Mouse (Mus musculus) neural tube, embryonic 15.5 days (tissue): ENCODE results near the gene Cr2. TPM values are rescaled to one million over a fixed set of nuclear protein-coding genes. Genes with fewer than 3 reads are reported as not detected.
"Not testable (repeated sequence)": the region's sequence is repeated elsewhere in the genome, so short reads cannot be mapped to it uniquely, and the experiment has no call there.

Source experiments
- ATAC-seq: fragments of 200-750 bp; cut with Nextera tagmentation; 2 replicates; pipeline ENCODE4 v1.8.0; 2017; ENCODE audit warnings: mild to moderate bottlenecking, moderate TSS enrichment, moderate library complexity; ENCODE audit not compliant: low FRiP score
- H3K27ac ChIP-seq: fragments of 300-500 bp; sonication (generic); replicated peaks from 2 replicates; pipeline ENCODE4 v1.5.1; 2015; ENCODE audit warnings: mild to moderate bottlenecking, inconsistent platforms
- H3K27me3 ChIP-seq: fragments of 300-500 bp; sonication (generic); replicated peaks from 2 replicates; pipeline ENCODE4 v1.6.1; 2015; ENCODE audit warnings: inconsistent platforms
- H3K36me3 ChIP-seq: fragments of 300-500 bp; sonication (generic); 2 replicates; pipeline ENCODE4 v1.6.1; 2015; ENCODE audit warnings: inconsistent platforms
- H3K4me1 ChIP-seq: fragments of 300-500 bp; sonication (generic); 2 replicates; pipeline ENCODE4 v1.6.1; 2015; ENCODE audit warnings: inconsistent platforms
- H3K4me2 ChIP-seq: fragments of 300-500 bp; sonication (generic); 2 replicates; pipeline ENCODE4 v1.6.1; 2015; ENCODE audit warnings: inconsistent platforms, mild to moderate bottlenecking, moderate library complexity
- H3K4me3 ChIP-seq: fragments of 300-500 bp; sonication (generic); replicated peaks from 2 replicates; pipeline ENCODE4 v1.5.1; 2015; ENCODE audit warnings: mild to moderate bottlenecking, inconsistent platforms
- H3K9ac ChIP-seq: fragments of 300-500 bp; sonication (generic); replicated peaks from 2 replicates; pipeline ENCODE4 v1.6.1; 2015; ENCODE audit warnings: mild to moderate bottlenecking, inconsistent platforms
- H3K9me3 ChIP-seq: fragments of 300-500 bp; sonication (generic); replicated peaks from 2 replicates; pipeline ENCODE4 v1.6.1; 2016; ENCODE audit warnings: inconsistent platforms
- WGBS: fragments of 180-500 bp; shearing (Covaris S2); methylation state at CpG from one replicate; pipeline ENCODE4 v1.1.7; 2015; ENCODE audit warnings: mixed read lengths; 5-methylcytosine and 5-hydroxymethylcytosine counted together
- polyA plus RNA-seq: library from polyadenylated mRNA; unstranded; fragments of >200 nt; fragmentation: Nextera tagmentation; extraction: Ambion mirVana; gene quantifications from 2 replicates; pipeline ENCODE4 v1.2.1, GENCODE M21; 2015

Gene Cr2
- 0.46 and 0.89 TPM in 2 replicates for polyA plus RNA-seq

DNA sequence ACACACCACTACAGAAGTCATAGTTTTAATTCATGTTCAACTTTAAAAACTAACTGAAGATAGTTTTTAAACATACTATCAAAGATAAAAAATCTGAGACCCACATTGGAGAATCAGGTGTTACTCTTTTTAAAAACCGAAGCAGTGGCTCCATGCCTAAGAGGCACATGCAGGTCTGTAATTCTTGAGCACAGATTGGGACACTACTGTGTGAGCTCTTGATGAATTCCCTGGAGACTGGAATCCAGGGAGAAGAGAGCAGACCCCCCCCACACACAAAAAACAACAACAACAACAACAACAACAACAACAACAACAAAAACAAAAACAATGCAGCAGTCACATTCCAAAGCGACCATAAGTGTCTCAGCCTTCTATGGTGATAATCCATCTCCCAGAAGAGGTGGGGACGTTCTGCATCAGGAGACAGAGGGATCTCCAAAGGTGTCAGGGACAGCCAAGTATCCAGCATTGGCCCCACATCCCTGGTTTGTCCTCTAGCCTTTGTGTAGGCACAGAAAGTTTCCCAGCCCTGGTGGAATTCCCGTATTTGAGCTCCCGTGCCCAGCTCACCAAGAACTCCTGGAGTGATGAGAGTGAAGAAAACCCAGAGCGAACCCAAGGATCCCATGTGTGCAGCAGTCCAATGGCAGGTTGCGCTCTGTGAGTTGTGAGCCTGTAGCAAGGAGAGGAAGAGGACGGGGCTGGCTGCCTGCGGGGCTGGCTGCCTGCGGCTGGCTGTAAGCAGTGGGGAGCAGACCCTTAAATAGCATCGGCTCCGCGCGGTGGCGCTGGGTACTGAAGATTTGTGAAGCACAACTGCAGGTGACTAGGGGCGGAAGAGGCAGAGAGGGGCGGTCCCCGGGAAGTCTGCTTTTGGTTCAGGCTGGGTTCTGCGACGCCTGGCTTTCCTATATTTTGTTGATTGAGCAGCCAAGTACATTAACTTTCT, at the start of gene Cr2:
Cr2 (minus strand) TSS at position 737 of the 952 bp plus-strand sequence.
- Histone ChIP-seq H3K27ac (no peak within 1 kb of the TSS), H3K9me3 (no peaks in the 10 kb centered on the region), H3K4me1 (peaks cover 6% of the 10 kb centered on the region), H3K36me3 (no peaks in the 10 kb centered on the region), H3K4me3 (peak within 1 kb of the TSS; percentile 38), H3K27me3 (no peaks in the 10 kb centered on the region), H3K9ac (peak within 1 kb of the TSS; percentile 26; the same call in 1 of the 2 replicates), H3K4me2 (peak within 1 kb of the TSS; percentile 76)
- 8% methylated on average over 20 of the region's 20 CpGs for WGBS
- ATAC-seq = peak; percentile 92

DNA sequence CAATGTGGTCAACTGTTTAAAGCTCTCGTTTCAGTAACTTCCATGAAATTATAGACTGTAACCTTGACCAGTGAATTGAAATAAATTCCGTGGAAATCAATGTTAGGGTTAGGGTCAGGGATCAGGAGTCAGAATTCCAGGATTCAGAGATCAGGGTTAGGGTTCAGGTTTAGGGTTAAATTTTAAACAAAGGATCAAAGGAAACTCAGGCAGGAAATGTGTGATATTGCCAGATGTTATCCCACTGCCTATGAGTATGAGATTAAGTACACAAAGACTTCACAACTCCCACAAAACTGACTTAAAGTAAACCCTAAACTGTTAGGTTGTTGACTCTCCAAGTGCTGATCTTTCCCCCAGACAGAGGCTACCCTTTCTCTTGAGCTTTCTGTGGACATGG, 45.3 kb upstream of the Cr2 start:
- Histone ChIP-seq H3K9ac (no peak overlapping the region), H3K27me3 (no peaks in the 10 kb centered on the region), H3K4me2 (no peak overlapping the region), H3K36me3 (no peaks in the 10 kb centered on the region), H3K4me1 (no peaks in the 10 kb centered on the region), H3K4me3 (no peak overlapping the region), H3K9me3 (no peaks in the 10 kb centered on the region), H3K27ac (no peak overlapping the region)
- 36% methylated on average over 2 of the region's 2 CpGs for WGBS
- ATAC-seq = no peak

DNA sequence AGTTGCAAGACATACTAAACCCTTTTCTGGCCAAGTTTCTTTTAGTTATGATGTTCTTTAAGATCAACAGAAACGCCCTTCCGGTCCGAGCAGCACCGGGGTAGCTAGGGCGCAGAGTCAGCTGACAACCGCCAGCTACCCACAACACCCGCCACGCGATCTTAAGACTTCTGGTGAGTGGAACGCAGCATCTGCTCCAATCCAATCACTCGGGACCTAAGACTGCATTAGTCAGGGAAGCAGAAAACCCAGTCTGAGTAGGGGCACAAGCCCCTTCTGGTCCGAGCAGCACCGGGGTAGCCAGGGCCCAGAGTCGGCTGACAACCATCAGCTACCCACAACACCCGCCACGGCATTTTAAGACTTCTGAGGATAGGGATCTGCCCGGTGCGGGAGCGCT, 36.3 kb upstream of the Cr2 start:
- not testable (repeated sequence) for H3K4me2 ChIP-seq, H3K4me1 ChIP-seq, H3K36me3 ChIP-seq, ATAC-seq, H3K9ac ChIP-seq, H3K9me3 ChIP-seq, H3K4me3 ChIP-seq, H3K27me3 ChIP-seq, H3K27ac ChIP-seq
- 64% methylated on average over 19 of the region's 19 CpGs for WGBS

DNA sequence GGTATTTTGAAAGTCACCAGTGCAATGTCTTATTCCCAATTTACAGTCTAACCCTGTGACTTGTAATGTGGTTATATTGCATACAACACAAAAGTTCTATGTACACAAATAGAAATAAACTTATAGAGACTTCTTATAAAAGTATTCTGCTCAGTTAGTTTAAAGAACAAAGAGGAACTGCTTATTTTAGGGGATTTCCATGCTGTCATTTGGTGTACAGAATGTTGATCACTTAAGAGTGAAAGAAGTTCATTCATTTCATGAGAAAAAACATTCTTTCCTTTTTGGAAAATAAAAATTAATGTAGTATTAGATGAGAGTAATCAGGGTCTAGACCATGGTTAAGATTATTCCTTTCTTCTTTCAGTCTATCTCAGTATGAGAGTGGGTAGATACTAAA, 8.2 kb upstream of the Cr2 start:
- no peak overlapping the region for H3K4me2 ChIP-seq
- H3K27ac ChIP-seq = no peak overlapping the region
- H3K9ac ChIP-seq = no peak overlapping the region

DNA sequence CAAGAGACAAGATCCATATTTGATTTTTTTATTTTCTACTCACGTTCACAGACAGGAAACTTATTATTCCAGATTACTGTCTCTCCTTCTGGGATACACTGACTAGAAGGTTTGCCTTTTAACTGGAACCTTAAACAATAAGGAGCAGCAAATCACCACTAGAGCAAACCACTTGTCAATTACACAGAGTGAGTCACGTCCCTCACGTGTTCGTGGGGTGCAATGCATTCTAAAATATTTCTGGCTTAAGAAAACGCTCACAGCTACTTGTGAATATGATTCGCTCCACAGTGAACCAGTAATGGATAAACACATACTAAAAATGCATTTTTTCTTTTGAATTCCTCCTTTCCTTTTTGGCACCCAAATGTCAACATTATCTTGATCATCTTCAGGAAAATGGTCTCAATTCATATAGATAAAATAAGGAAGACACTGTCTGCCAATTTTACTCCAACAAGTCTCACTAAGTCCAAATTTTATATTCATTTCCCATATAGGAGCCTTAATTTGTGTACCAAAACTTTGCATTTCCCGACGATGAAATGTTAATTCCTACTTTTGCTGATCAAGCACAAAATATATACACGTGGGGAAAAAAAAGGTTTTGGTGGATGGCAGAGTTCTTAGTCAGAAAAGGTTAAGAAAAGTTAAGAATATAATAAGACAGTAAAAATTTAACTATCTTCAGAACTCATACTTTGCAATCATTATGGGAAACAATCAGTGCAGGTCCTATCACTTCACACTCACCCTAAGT, 11.3 kb downstream of the Cr2 start:
- WGBS = 85% methylated on average over 9 of the region's 9 CpGs

More for the DNA sequence above, 8.2 kb upstream of the Cr2 start:
- Histone ChIP-seq H3K4me3 (no peak overlapping the region), H3K9me3 (no peaks in the 10 kb centered on the region), H3K36me3 (no peaks in the 10 kb centered on the region), H3K27me3 (no peaks in the 10 kb centered on the region), H3K4me1 (no peaks in the 10 kb centered on the region)
- no peak for ATAC-seq

GRCm38 (mm10) chr1:195132070-195132469, 44.4 kb downstream of the Cr2 start:
- Histone ChIP-seq H3K27ac (peak overlapping the region; percentile 96; the same call in 1 of the 2 replicates), H3K9ac (peak overlapping the region; percentile 23; the same call in 1 of the 2 replicates)

More for the DNA sequence above, 11.3 kb downstream of the Cr2 start:
- no peak overlapping the region for H3K4me2 ChIP-seq
- H3K9ac ChIP-seq = no peak overlapping the region
- no peak overlapping the region for H3K27ac ChIP-seq
- H3K4me1 ChIP-seq = no peaks in the 10 kb centered on the region
- no peaks in the 10 kb centered on the region for H3K9me3 ChIP-seq
- no peaks in the 10 kb centered on the region for H3K27me3 ChIP-seq
- H3K36me3 ChIP-seq = no peaks in the 10 kb centered on the region
- no peak for ATAC-seq
- no peak overlapping the region for H3K4me3 ChIP-seq

DNA sequence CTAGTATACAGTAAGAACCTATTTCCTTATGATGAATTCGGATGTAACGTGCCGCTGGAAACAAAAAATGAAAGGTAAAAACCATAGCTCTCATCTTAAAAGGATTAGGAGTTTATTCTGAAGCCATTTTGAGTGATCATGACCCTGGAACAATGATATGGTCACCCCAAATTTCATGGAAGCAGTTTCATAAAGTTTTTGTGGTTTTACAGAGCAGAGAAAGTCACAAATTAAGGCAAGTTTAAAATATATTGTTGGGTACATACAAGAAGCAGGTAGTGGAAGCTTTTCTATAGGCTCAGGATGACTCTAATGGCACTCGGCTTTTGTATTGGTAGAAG, 44.9 kb downstream of the Cr2 start:
- Histone ChIP-seq H3K27ac (peak overlapping the region; percentile 96), H3K4me2 (peak overlapping the region; percentile 62), H3K36me3 (peaks cover 2% of the 10 kb centered on the region; the same call in 1 of the 2 replicates), H3K27me3 (no peaks in the 10 kb centered on the region), H3K4me1 (peaks cover 18% of the 10 kb centered on the region), H3K4me3 (peak overlapping the region; percentile 69), H3K9me3 (no peaks in the 10 kb centered on the region), H3K9ac (peak overlapping the region; percentile 72)
- WGBS = 28% methylated on average over 4 of the region's 4 CpGs
- ATAC-seq = no peak

More at GRCm38 (mm10) chr1:195132070-195132469, 44.4 kb downstream of the Cr2 start:
- peak overlapping the region; percentile 69 for H3K4me3 ChIP-seq
- H3K27me3 ChIP-seq = no peaks in the 10 kb centered on the region
- peak overlapping the region; percentile 62 for H3K4me2 ChIP-seq
- ATAC-seq = no peak
- peaks cover 2% of the 10 kb centered on the region; the same call in 1 of the 2 replicates for H3K36me3 ChIP-seq
- WGBS = 56% methylated on average over 3 of the region's 3 CpGs
- H3K4me1 ChIP-seq = peaks cover 18% of the 10 kb centered on the region
- H3K9me3 ChIP-seq = no peaks in the 10 kb centered on the region

DNA sequence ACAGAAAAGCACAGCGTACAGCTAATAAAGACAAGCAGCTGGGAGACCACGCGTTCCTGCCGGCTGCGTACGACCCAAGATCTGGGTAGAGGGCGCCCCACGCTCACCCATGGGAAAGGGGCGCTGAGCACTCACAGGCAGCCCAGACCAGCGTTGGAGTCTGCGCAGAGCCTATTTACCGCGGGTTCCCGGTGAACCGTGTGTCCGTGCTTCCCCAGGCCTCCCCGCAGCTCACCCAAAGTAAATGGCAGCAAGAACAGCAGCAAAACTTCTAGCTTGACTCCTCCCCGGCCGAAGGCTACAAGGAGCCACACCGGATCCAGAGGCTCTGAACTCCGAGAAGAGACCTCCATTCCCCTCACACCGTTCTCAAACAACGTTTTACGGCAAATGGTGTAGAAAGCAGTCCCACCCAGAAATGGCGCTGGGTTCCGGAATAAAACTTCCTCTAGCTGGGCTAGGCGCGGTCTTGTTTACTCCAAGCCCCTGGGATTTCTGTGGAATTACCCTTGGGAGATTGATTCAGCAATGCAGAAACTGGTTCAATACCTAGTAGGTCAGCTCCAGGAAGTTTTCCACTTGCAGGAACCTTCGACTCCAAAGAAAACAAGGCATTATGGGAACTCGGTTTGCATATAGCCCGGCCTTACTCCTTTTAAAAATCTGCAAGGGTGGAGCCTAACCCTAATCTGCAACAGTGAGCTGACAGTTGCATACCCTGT, 45.4 kb downstream of the Cr2 start, which contains the start of gene Cr1l:
Cr1l (minus strand) TSS at position 634 of the 722 bp plus-strand sequence.
- 0% methylated on average over 31 of the region's 31 CpGs for WGBS
- Histone ChIP-seq H3K9me3 (no peaks in the 10 kb centered on the region), H3K36me3 (peaks cover 2% of the 10 kb centered on the region; the same call in 1 of the 2 replicates), H3K9ac (peak within 1 kb of the TSS; percentile 72), H3K4me1 (peaks cover 18% of the 10 kb centered on the region), H3K4me2 (peak within 1 kb of the TSS; percentile 62), H3K4me3 (peak within 1 kb of the TSS; percentile 69), H3K27me3 (no peaks in the 10 kb centered on the region), H3K27ac (peak within 1 kb of the TSS; percentile 96)
- ATAC-seq = peak; percentile 99

- Histone ChIP-seq H3K4me2 (peak overlapping the region; percentile 62), H3K27ac (peak overlapping the region; percentile 96), H3K4me1 (peaks cover 18% of the 10 kb centered on the region), H3K27me3 (no peaks in the 10 kb centered on the region), H3K9me3 (no peaks in the 10 kb centered on the region), H3K9ac (peak overlapping the region; percentile 72), H3K36me3 (peaks cover 2% of the 10 kb centered on the region; the same call in 1 of the 2 replicates), H3K4me3 (peak overlapping the region; percentile 69)
- 6% methylated on average over 2 of the region's 2 CpGs for WGBS
- peak; percentile 60; the same call in 1 of the 2 replicates for ATAC-seq
Observed at GRCm38 (mm10) chr1:195130479-195130878, 46.0 kb downstream of the Cr2 start.

DNA sequence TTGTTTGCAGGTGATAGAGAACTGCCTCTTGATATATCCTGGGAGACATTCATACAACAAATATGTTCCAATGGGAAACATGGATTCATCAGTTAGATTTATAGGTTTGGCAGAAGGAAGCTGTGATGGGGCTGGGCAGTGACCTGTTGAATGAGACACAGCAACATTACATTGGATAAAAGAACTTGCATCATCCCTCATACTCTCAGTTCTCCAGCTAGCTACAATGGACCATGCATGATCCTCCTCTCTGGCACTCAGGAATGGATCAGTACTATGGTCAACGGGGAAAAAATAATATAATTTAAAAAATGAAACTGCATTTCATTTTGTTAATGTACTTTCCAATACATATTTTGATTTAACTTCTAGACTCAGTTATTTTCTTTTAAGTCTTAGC, 46.6 kb downstream of the Cr2 start:
- Histone ChIP-seq H3K4me1 (peaks cover 18% of the 10 kb centered on the region), H3K4me3 (no peak overlapping the region), H3K27ac (no peak overlapping the region), H3K27me3 (no peaks in the 10 kb centered on the region), H3K9me3 (no peaks in the 10 kb centered on the region), H3K4me2 (peak overlapping the region; percentile 17), H3K36me3 (peaks cover 2% of the 10 kb centered on the region; the same call in 1 of the 2 replicates), H3K9ac (no peak overlapping the region)
- ATAC-seq = no peak
- WGBS = 91% methylated on average over 1 of the region's 1 CpGs

DNA sequence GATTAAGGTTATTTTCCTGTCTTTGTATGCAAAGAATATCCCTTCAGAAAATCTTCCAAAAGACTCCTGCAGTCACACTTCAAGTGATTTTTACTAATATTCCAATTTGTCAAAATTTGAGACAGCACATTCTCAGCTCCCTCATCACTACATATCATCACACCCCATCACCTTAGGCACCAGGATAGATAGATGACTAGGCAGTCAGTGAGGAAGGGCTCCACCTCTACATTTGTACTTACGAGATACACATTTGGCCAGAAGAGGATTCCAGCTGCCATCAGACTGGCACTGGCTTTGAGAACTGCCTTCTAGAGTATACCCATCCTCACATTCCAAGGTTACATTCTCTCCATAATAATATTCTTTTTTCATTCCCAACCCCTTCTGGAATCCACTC, 62.1 kb downstream of the Cr2 start:
- Histone ChIP-seq H3K9ac (no peak overlapping the region), H3K27ac (no peak overlapping the region), H3K4me2 (no peak overlapping the region), H3K27me3 (no peaks in the 10 kb centered on the region), H3K36me3 (peaks cover 7% of the 10 kb centered on the region; the same call in 1 of the 2 replicates), H3K4me1 (no peaks in the 10 kb centered on the region), H3K9me3 (no peaks in the 10 kb centered on the region), H3K4me3 (no peak overlapping the region)
- no peak for ATAC-seq
- WGBS = 97% methylated on average over 1 of the region's 1 CpGs
